Mouse (Mus musculus) adrenal gland, postnatal 4 days (tissue): ENCODE measurements around the gene Zfp984. TPM values are rescaled to one million over a fixed set of nuclear protein-coding genes. Genes with fewer than 3 reads are reported as not detected.

ENCODE experiments used
- total RNA-seq, 2 experiments: library from RNA; stranded (reverse); gene quantifications; 2 replicates each; pipeline ENCODE4 v1.2.3; 2021

Zfp984 gene
- total RNA-seq, 2 experiments from 2014 or later: 7.1 to 7.5 TPM

Other genes starting within 250 kb of the Zfp984 start
- gene Zfp979, start 167.3 kb downstream of the Zfp984 start, total RNA-seq: 1 to 10 TPM; 4.4 to 4.6 TPM
- gene Zfp534, start 107.2 kb downstream of the Zfp984 start, total RNA-seq: under 1 TPM; 0.53 to 0.65 TPM
- 10 to 100 TPM; 29.6 to 29.9 TPM for gene Zfp933, start 38.6 kb upstream of the Zfp984 start, total RNA-seq
- gene Miip, start 59.0 kb upstream of the Zfp984 start, total RNA-seq: 10 to 100 TPM; 40.8 to 42.6 TPM
- 1 to 10 TPM; 7.6 to 8.2 TPM for gene Fv1, start 59.2 kb upstream of the Zfp984 start, total RNA-seq
- 100 to 1,000 TPM; 140 to 144 TPM for gene Mfn2, start 94.9 kb upstream of the Zfp984 start, total RNA-seq
- gene Plod1, start 127.0 kb upstream of the Zfp984 start, total RNA-seq: 10 to 100 TPM; 39.5 to 46.6 TPM
- gene 2510039O18Rik, start 131.1 kb upstream of the Zfp984 start, total RNA-seq: 10 to 100 TPM; 52.3 to 53.8 TPM
- under 1 TPM; 0.39 to 0.56 TPM for gene Nppb, start 176.0 kb upstream of the Zfp984 start, total RNA-seq
- gene Nppa, start 190.9 kb upstream of the Zfp984 start, total RNA-seq: not detected
- 10 to 100 TPM; 21.0 to 23.6 TPM for gene Clcn6, start 229.0 kb upstream of the Zfp984 start, total RNA-seq
- gene Mthfr, start 229.3 kb upstream of the Zfp984 start, total RNA-seq: 10 to 100 TPM; 47.0 to 56.6 TPM